Mouse (Mus musculus) lung, adult 2 months (tissue): ENCODE measurements at regions not wholly inside any gene's neighbourhood (a gene's known extent, or its start where the extent isn't known, plus 50 kb on each side); places are given as distances from the start of the nearest gene placed in this dataset.

Source experiments
- CTCF ChIP-seq: fragments of 200-500 bp; IDR thresholded peaks from 2 replicates; pipeline ENCODE4 v1.5.1; 2011; ENCODE audit warnings: mild to moderate bottlenecking, low read length, control low read depth; ENCODE audit not compliant: insufficient read depth
- POLR2A ChIP-seq: fragments of 200-500 bp; IDR thresholded peaks from 2 replicates; pipeline ENCODE4 v1.6.1; 2011; ENCODE audit warnings: low read depth, mild to moderate bottlenecking, control low read depth, low read length, borderline replicate concordance; ENCODE audit errors: extremely low read depth

GRCm38 (mm10) chr5:52064804-52065451 is 125.4 kb downstream of the Dhx15 start:
- no peak for TF ChIP-seq POLR2A
- peak; percentile 95 for TF ChIP-seq CTCF
